Mouse (Mus musculus): ENCODE data around the gene Fam136a. TPM values are rescaled to one million over a fixed set of nuclear protein-coding genes. Genes with fewer than 3 reads are reported as not detected.
"Not testable (repeated sequence)": the region's sequence is repeated elsewhere in the genome, so short reads cannot be mapped to it uniquely, and the experiment has no call there.

Gene Fam136a
- polyA plus RNA-seq, 1 experiment from 2014 or later, result 210 TPM

DNA sequence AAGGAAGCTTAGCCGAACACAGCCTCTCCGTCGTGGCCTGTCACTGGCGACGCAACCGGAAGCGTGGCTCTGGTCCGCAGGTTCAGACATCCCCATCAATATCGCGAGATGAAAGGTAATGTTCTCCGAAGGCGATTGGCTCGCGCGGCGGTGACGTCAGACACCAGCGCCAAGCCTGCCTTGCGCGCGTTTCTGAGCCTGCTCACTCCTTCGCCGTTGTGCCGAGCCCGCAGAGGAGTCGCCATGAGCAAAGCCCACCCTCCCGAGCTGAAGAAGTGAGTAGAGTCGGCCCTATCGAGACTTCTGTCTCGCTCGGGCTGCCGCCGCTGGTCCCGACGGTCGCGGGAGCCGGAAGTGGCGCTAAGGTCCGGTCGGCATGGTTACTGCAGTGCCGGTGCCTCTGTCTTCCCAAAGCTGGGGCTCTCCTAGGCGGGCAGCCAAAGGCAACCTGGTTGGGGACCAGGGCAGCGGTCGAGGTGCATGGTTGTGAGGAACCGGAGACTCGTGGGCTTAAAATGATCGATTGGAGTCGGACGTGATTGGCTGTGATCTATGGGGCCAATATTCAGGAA, 6.0 kb downstream of the Fam136a start:
- peak; percentile 97 for DNase-seq (ENCODE audit: extremely low spot score, low spot score)
- Histone ChIP-seq H3K4me3 (peak overlapping the region; percentile 96), H3K27me3 (ENCODE audit: poor library complexity, severe bottlenecking) (no peaks in the 10 kb centered on the region), H3K4me1 (peaks cover 34% of the 10 kb centered on the region), H3K9me3 (no peaks in the 10 kb centered on the region), H3K36me3 (replicated peaks) (peaks cover 64% of the 10 kb centered on the region), H3K27ac (peak overlapping the region; percentile 95)
- under 1% methylated on average over 50 of the region's 50 CpGs for WGBS

DNA sequence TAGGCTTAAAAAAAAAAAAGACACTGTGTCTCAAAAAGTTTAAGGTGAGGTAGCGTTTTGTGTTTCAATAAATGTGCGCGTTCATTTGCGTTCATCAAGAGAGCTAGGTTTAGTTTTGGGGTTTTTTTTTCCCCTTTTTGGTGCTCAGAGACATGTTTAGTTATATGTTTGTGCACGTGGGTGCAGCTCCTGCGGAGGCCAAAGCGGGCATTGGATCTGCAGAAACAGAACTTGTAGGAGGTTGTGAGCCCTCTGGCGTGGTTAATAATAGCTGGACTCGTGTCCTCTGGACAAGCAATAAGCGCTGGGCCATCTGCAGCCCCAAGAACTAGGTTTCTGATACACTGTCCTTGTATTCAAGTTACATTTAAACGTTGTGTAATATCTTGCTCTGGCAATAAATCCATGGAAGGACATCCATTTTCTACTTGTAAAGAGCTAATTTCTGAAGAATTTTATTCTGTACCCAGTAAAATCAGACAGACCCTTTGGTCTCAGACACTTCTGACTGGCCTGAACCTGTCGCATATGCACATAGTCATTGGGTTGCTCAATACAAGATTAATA, 6.6 kb downstream of the Fam136a start:
- peak overlapping the region; percentile 95 for H3K27ac ChIP-seq
- no peaks in the 10 kb centered on the region for H3K27me3 ChIP-seq (ENCODE audit: poor library complexity, severe bottlenecking)
- peak overlapping the region; percentile 96 for H3K4me3 ChIP-seq
- 5% methylated on average over 12 of the region's 12 CpGs for whole genome bisulfite sequencing
- peaks cover 28% of the 10 kb centered on the region for H3K4me1 ChIP-seq
- H3K36me3 ChIP-seq (replicated peaks), result peaks cover 68% of the 10 kb centered on the region
- DNase-seq (ENCODE audit: extremely low spot score, low spot score), result no peak
- H3K9me3 ChIP-seq, result no peaks in the 10 kb centered on the region

DNA sequence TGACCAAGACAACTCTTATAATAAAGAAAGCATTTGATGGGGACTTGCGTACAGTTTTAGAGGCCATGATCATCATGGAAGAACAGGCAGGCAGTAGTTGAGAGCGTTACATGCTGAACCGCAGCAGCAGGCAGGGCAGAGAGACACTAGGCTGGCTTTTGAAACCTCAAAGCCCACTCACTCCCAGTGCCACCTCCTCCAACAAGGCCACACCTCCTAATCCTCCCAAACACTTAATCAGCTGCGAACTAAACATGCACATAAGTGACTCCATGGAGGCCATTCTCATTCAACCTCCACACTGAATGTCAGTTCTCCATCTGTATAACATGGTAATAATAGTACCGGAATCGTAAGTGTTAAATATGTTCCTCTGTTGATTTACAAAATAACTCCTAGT, 8.1 kb downstream of the Fam136a start:
- 91% methylated on average over 6 of the region's 6 CpGs for WGBS
- peaks cover 28% of the 10 kb centered on the region for H3K4me1 ChIP-seq
- no peak for DNase-seq (ENCODE audit: extremely low spot score, low spot score)
- peaks cover 68% of the 10 kb centered on the region for H3K36me3 ChIP-seq (replicated peaks)
- no peaks in the 10 kb centered on the region for H3K9me3 ChIP-seq
- H3K27ac ChIP-seq, result no peak overlapping the region
- H3K4me3 ChIP-seq, result peak overlapping the region; percentile 96
- no peaks in the 10 kb centered on the region for H3K27me3 ChIP-seq (ENCODE audit: poor library complexity, severe bottlenecking)

DNA sequence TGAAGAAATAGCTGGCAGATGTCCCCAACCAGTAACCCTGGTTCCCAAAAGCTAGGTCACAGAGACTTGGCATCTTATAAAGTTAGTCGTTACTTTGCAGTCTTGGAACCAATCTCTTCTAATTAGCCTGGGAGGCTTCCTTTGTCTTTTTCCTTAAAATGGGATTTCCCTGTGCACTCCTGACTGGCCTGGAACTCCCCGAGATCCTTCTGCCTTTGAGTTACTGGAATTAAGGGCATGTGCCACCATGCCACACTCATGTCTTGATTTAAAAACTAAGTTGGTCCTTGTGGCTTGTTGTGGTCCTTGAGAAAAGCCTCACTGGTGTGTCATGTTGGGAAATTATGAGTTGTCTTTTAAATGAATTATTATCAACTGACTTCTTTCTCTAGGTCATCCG, 12.9 kb downstream of the Fam136a start:
- no peaks in the 10 kb centered on the region for H3K27me3 ChIP-seq (ENCODE audit: poor library complexity, severe bottlenecking)
- H3K27ac ChIP-seq, result no peak overlapping the region
- peaks cover 65% of the 10 kb centered on the region for H3K36me3 ChIP-seq (replicated peaks)
- 86% methylated on average over 3 of the region's 3 CpGs for WGBS
- no peaks in the 10 kb centered on the region for H3K9me3 ChIP-seq
- DNase-seq (ENCODE audit: extremely low spot score, low spot score), result no peak
- H3K4me3 ChIP-seq, result no peak overlapping the region
- peaks cover 6% of the 10 kb centered on the region for H3K4me1 ChIP-seq

DNA sequence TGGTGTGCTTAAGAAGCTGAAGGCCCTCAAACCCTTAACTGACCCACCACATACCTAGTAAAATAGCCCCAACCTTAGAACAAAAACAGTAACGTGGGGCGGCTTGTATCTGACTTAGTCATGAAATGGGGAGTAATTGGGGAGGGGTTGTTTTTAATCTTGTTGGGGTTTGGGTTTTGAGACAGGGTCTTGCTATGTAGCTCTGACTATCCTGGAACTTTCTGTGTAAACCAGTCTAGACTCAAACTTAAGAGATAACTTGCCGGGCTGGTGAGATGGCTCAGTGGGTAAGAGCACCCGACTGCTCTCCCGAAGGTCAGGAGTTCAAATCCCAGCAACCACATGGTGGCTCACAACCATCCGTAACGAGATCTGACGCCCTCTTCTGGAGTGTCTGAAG, 14.7 kb downstream of the Fam136a start:
- peaks cover 56% of the 10 kb centered on the region for H3K36me3 ChIP-seq (replicated peaks)
- not testable (repeated sequence) for DNase-seq (ENCODE audit: extremely low spot score, low spot score); H3K4me1 ChIP-seq; H3K27ac ChIP-seq; H3K27me3 ChIP-seq (ENCODE audit: poor library complexity, severe bottlenecking); H3K4me3 ChIP-seq; H3K9me3 ChIP-seq
- 69% methylated on average over 8 of the region's 8 CpGs for WGBS

DNA sequence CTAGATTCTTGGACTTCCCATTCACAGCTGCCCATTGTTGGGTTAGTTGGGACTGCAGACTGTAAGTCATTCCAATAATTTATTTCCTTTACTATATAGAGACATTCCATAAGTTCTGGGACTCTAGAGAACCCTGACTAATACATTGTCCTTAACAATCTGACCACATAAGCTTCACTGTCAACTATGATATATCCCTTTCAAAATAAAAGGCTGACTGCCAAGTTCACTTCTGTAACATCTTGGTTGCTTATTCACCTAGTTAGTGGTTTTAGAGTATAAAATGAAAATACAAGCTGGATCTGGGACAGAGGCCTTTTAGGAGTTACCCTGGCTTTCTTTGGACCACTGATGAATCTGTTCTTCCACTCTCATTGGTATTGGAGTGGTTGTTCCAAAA, 17.1 kb downstream of the Fam136a start:
- 0 out of 2 replicates have a peak, but pooled peaks cover 4% of the 10 kb centered on the region for H3K4me1 ChIP-seq
- DNase-seq (ENCODE audit: extremely low spot score, low spot score), result no peak
- no peak overlapping the region for H3K27ac ChIP-seq
- H3K36me3 ChIP-seq (replicated peaks), result peaks cover 54% of the 10 kb centered on the region
- H3K27me3 ChIP-seq (ENCODE audit: poor library complexity, severe bottlenecking), result no peaks in the 10 kb centered on the region
- H3K9me3 ChIP-seq, result no peaks in the 10 kb centered on the region
- H3K4me3 ChIP-seq, result no peak overlapping the region

DNA sequence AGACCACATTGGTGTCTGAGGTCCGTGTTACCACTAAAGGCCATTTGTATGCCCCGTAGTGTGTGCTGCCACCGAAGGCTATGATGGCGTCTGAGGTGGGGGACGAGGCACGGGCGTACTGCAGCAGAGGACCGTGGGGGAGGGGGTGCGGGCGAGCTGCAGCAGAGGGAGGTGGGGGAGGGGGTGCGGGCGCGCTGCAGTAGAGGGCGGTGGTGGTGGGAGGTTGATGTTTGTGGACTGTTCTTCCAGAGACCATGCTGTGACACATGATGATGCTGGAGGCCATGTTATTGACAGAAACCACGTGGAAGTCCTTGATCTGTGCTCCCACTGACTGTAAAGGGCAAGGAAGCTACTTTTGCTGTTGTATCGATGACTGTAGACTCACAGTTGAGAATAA, 17.9 kb downstream of the Fam136a start:
- Histone ChIP-seq H3K4me3 (no peak overlapping the region), H3K27me3 (ENCODE audit: poor library complexity, severe bottlenecking) (no peaks in the 10 kb centered on the region), H3K27ac (no peak overlapping the region), H3K9me3 (no peaks in the 10 kb centered on the region), H3K36me3 (replicated peaks) (peaks cover 54% of the 10 kb centered on the region), H3K4me1 (0 out of 2 replicates have a peak, but pooled peaks cover 4% of the 10 kb centered on the region)
- DNase-seq (ENCODE audit: extremely low spot score, low spot score), result no peak
- WGBS, result 57% methylated on average over 16 of the region's 16 CpGs

DNA sequence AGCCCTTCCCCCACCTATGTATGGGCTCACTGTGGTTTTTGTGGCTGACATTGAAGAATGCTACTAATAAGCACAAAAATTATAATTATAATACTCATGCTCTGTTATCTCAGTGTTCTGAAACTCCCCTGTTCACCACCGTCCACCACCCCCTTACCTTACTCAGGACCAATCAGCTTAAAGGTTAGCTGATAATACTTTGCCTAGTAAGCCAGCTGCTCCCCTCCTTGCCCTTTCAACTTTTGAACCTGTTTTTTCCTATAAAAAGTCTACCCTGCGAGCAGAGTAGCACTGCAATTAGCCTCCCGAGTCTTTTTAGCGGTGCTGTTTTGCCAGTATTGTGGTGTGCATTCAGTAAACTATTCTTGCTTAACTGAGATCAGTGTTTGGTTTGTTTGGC, 19.2 kb downstream of the Fam136a start:
- Histone ChIP-seq H3K4me3 (no peak overlapping the region), H3K9me3 (no peaks in the 10 kb centered on the region), H3K27me3 (ENCODE audit: poor library complexity, severe bottlenecking) (no peaks in the 10 kb centered on the region), H3K4me1 (0 out of 2 replicates have a peak, but pooled peaks cover 4% of the 10 kb centered on the region), H3K27ac (no peak overlapping the region), H3K36me3 (replicated peaks) (peaks cover 54% of the 10 kb centered on the region)
- DNase-seq (ENCODE audit: extremely low spot score, low spot score), result no peak
- 85% methylated on average over 4 of the region's 4 CpGs for WGBS

DNA sequence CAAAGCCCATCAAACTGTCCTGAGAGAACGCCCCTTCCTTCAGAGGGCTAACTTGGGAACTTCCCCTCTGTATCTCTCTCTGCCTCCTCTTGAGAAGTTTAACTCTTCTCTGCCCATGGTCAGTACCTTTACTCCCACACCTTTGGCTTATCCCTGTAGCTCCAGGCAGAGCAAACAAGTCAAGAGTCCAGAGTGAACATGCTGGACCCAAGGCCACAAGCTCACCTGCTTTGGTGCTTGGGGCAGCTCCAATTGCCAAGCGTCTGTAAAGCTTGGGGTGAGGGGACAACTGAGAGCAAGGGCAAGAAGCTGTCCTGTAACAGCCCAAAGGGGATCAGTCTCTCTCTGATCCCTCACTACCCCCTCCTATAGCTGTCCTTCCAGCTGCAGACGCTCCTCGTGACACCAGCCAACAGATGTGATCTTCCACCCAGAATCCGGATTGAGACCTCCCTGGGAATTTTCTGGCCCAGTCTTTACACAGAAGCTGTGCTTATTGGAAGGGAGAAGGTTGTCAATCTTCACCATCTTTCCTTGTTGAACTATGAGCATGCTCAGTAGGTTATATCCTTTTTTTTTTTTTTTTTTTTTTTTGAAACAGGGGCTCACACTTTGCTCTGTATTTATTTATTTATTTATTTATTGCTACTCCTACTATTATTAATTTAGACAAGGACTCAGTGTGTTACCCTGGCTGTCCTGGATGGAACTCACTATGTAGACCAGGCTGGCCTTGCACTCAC, 20.1 kb downstream of the Fam136a start:
- Histone ChIP-seq H3K9me3 (no peaks in the 10 kb centered on the region), H3K4me1 (0 out of 2 replicates have a peak, but pooled peaks cover 4% of the 10 kb centered on the region), H3K27ac (no peak overlapping the region), H3K36me3 (replicated peaks) (peaks cover 57% of the 10 kb centered on the region), H3K4me3 (no peak overlapping the region), H3K27me3 (ENCODE audit: poor library complexity, severe bottlenecking) (no peaks in the 10 kb centered on the region)
- DNase-seq (ENCODE audit: extremely low spot score, low spot score), result no peak
- WGBS, result 85% methylated on average over 5 of the region's 5 CpGs

DNA sequence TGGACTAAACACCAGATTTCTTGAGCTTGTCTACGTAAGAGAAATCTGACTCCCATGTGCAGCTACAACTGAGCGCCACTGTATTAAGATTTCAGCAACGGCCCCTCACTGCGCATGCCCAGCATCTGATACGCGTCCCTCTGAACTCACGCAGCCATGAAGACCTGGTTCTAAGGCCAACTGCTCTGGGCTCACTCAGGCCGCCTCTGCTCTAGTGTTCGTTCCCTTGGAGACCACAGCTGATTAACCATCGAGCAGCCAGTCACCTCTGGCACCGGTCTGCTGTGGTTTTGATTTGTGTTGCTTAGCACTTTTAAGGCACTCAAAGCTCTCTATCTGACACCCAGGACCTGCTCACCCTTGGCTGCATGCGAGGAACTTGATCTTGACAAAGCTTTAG, 21.9 kb downstream of the Fam136a start:
- H3K36me3 ChIP-seq (replicated peaks), result peaks cover 75% of the 10 kb centered on the region

DNA sequence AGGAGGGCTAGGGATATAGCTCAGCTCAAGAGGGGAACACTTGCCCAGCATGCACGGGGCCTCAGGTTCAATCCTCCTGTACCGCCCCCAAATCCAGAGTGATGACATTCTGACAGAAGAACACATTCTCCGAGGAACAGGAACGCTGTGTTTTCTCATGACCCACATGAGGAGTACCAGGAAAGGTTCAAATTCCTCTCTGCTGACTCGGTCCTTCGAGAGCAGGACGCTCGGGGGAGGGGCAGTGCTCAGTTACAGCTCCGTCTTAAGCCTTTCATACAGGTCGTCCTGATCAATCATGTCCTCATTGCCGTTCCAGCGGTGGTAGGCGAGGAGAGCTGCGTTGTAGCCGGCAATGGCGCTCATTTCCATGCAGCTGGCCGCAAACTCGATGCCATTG, 23.0 kb downstream of the Fam136a start:
- no peak overlapping the region for H3K4me3 ChIP-seq
- 0 out of 2 replicates have a peak, but pooled peaks cover under 1% of the 10 kb centered on the region for H3K4me1 ChIP-seq
- no peak overlapping the region for H3K27ac ChIP-seq
- no peaks in the 10 kb centered on the region for H3K9me3 ChIP-seq
- H3K36me3 ChIP-seq (replicated peaks), result peaks cover 85% of the 10 kb centered on the region
- no peak for DNase-seq (ENCODE audit: extremely low spot score, low spot score)
- WGBS, result 88% methylated on average over 18 of the region's 18 CpGs
- no peaks in the 10 kb centered on the region for H3K27me3 ChIP-seq (ENCODE audit: poor library complexity, severe bottlenecking)

More for the DNA sequence above, 21.9 kb downstream of the Fam136a start:
- Histone ChIP-seq H3K27ac (no peak overlapping the region), H3K4me3 (no peak overlapping the region), H3K4me1 (0 out of 2 replicates have a peak, but pooled peaks cover 4% of the 10 kb centered on the region), H3K9me3 (no peaks in the 10 kb centered on the region), H3K27me3 (ENCODE audit: poor library complexity, severe bottlenecking) (no peaks in the 10 kb centered on the region)
- 88% methylated on average over 12 of the region's 12 CpGs for WGBS
- no peak for DNase-seq (ENCODE audit: extremely low spot score, low spot score)

DNA sequence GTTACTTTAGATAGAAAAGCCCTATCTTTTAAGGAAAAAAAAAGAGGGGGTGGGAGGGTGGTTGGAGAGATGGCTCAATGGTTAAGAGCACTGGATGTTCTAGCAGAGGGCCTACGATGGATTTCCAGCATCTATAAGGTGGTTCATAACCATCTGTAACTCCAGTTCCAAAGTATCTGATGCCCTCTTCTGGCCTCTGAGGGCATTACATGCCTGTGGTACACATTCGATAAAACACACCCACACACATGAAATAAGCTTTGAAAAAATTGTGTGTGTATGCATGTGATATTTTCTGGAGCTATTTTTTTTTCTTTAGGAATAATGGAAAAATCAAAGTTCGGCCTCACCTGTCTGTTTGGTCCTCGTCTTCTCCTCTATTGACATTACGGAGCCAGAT, 25.9 kb downstream of the Fam136a start:
- no peak overlapping the region for H3K27ac ChIP-seq
- H3K36me3 ChIP-seq (replicated peaks), result peaks cover 79% of the 10 kb centered on the region
- no peaks in the 10 kb centered on the region for H3K9me3 ChIP-seq
- 96% methylated on average over 5 of the region's 5 CpGs for WGBS
- DNase-seq (ENCODE audit: extremely low spot score, low spot score), result no peak
- no peaks in the 10 kb centered on the region for H3K27me3 ChIP-seq (ENCODE audit: poor library complexity, severe bottlenecking)
- H3K4me1 ChIP-seq, result peaks cover 16% of the 10 kb centered on the region
- no peak overlapping the region for H3K4me3 ChIP-seq

DNA sequence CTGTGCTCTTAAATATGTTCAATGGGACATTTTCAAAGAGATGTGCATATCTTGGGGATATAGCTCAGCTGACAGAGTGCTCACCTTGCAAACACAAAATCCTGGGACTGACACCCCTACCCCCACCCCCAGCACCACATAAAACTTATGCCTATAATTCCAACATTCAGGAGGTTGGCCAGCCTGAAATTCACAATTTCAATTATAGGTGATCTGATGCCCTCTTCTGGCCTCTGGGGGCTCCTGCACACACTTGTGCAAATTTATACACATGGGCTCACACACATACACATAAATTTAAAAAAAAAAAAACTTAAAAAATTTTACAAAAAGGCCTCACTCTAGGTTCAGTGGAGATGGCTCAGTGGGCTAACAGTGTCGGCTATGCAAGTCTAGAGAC, 27.7 kb downstream of the Fam136a start:
- H3K9me3 ChIP-seq, result no peaks in the 10 kb centered on the region
- H3K36me3 ChIP-seq (replicated peaks), result peaks cover 62% of the 10 kb centered on the region
- peaks cover 6% of the 10 kb centered on the region for H3K27me3 ChIP-seq (ENCODE audit: poor library complexity, severe bottlenecking)
- no peak overlapping the region for H3K27ac ChIP-seq
- H3K4me3 ChIP-seq, result no peak overlapping the region
- no peak for DNase-seq (ENCODE audit: extremely low spot score, low spot score)
- H3K4me1 ChIP-seq, result peaks cover 27% of the 10 kb centered on the region
- 100% methylated on average over 1 of the region's 1 CpGs for WGBS
